ENCODE assay signal across 9 mouse cellular contexts in the genomic region with DNA sequence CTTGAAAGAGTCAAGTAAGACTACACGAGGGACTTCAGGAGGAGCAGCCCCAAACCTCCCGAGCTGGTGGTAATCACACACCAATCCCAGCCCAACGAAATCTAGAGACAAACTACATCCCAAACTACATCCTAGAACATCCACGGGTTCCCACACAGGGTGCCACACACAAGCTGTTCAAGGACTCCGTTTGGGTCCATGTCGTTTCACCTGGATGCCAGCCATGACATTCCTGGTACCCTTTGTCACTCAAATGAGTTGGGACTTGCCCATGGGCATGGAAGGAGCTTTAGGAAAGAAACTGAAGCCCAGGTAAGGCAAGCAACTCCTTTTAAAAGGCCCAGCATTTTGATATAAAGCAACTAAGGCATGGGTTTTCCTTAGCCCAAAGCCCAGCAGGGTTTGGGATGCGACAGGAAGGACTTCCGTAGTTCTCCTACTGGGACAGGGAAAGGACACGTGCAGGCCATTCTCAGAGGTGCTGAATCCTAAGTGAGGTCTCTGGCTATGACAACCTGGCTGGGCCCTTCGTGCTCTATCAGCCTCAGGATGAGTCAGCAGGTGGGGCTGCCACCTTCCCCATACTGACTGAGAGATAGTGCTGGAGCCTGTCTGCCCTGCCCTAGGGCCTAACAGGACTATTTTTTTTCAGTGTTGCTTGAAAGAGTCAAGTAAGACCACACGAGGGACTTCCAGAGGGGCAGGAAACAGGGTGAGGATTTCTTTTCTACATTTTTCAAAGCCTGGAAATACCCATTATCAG. TPM values are rescaled to one million over a fixed set of nuclear protein-coding genes. Genes with fewer than 3 reads are reported as not detected.
DNase-seq lines count a peak whose midpoint lies in the region; ATAC-seq and TF ChIP-seq lines count a peak whose summit lies in the region.
"Had no signal": no experiment of that assay in that cellular context is flagged by ENCODE, and none has a peak within 500 bp of the region (broad histone marks: within the 10 kb centered on the region; RNA-seq: fewer than 3 reads in every experiment).

No protein-coding gene starts in this region.

- no peak for TF ChIP-seq CTCF in gastrocnemius, adult 2 months (IDR thresholded peaks at IDR 0.05)
- TF ChIP-seq CTCF in kidney, adult 2 months (conservative IDR thresholded peaks at IDR 0.05; ENCODE audit: insufficient read depth, insufficient read length, low read depth, low read length) = no peak

- H3K27me3 ChIP-seq in embryonic facial prominence, embryonic 10.5 days (replicated peaks; ENCODE audit: low read depth, poor library complexity, severe bottlenecking) = peaks cover 59% of the 10 kb centered on the region
- no peaks in the 10 kb centered on the region for H3K27me3 ChIP-seq in kidney, adult 2 months (replicated peaks; ENCODE audit: control insufficient read depth, insufficient read depth, low read length)
- peaks cover 29% of the 10 kb centered on the region for H3K27me3 ChIP-seq in hindbrain, embryonic 14.5 days (ENCODE audit: control insufficient read depth, insufficient read depth, low read length)

- H3K9me3 ChIP-seq in embryonic facial prominence, embryonic 10.5 days = no peaks in the 10 kb centered on the region
- no peaks in the 10 kb centered on the region for H3K9me3 ChIP-seq in hindbrain, embryonic 14.5 days (ENCODE audit: control insufficient read depth, low read length)

- no peak overlapping the region for H3K4me2 ChIP-seq in hindbrain, embryonic 14.5 days (replicated peaks)

- no peak for TF ChIP-seq POLR2A in kidney, adult 2 months (IDR thresholded peaks at IDR 0.05; ENCODE audit: low read depth, low read length)

- no peaks in the 10 kb centered on the region for H3K36me3 ChIP-seq in embryonic facial prominence, embryonic 10.5 days (replicated peaks)
- no peaks in the 10 kb centered on the region for H3K36me3 ChIP-seq in kidney, adult 2 months (ENCODE audit: control insufficient read depth, insufficient read depth, low read length)
- H3K36me3 ChIP-seq in hindbrain, embryonic 14.5 days (replicated peaks; ENCODE audit: control insufficient read depth, insufficient read depth) = no peaks in the 10 kb centered on the region

- intact Hi-C loops in gastrocnemius, adult 2 months (cut with DNase I) = no loop called here

- DNase-seq in gastrocnemius, adult 2 months = no peak
- no peak for DNase-seq in gastrocnemius, postnatal 10 days
- no peak for DNase-seq in embryonic facial prominence, embryonic 10.5 days (ENCODE audit: low spot score)
- peak; percentile 57 for DNase-seq in kidney, adult 2 months
- no peak for DNase-seq in hindbrain, embryonic 14.5 days (ENCODE audit: low spot score)
- DNase-seq in right cerebral cortex, postnatal 10 days (ENCODE audit: low spot score in 2 of 2) = no peak
- DNase-seq in frontal cortex, postnatal 36 days (ENCODE audit: low spot score in 2 of 2) = no peak

- peak overlapping the region; percentile 74 for H3K4me3 ChIP-seq in gastrocnemius, adult 2 months
- H3K4me3 ChIP-seq in embryonic facial prominence, embryonic 10.5 days = peak overlapping the region; percentile 48; the same call in 1 of the 2 replicates
- H3K4me3 ChIP-seq in kidney, adult 2 months (ENCODE audit: insufficient read depth, low read depth, low read length) = peak overlapping the region; percentile 71
- H3K4me3 ChIP-seq in hindbrain, embryonic 14.5 days (replicated peaks; ENCODE audit: low read length) = no peak overlapping the region

- no peak overlapping the region for H3K9ac ChIP-seq in hindbrain, embryonic 14.5 days

- H3K27ac ChIP-seq in gastrocnemius, adult 2 months = peak overlapping the region; percentile 88
- H3K27ac ChIP-seq in embryonic facial prominence, embryonic 10.5 days (replicated peaks) = peak overlapping the region; percentile 78; the same call in 1 of the 2 replicates
- H3K27ac ChIP-seq in kidney, adult 2 months (ENCODE audit: insufficient read depth, low read depth, low read length) = peak overlapping the region; percentile 92
- no peak overlapping the region for H3K27ac ChIP-seq in hindbrain, embryonic 14.5 days

- 70% methylated on average over 11 of the region's 11 CpGs for WGBS in embryonic facial prominence, embryonic 10.5 days
- 49% methylated on average over 11 of the region's 11 CpGs for WGBS in kidney, adult 2 months
- WGBS in hindbrain, embryonic 14.5 days = 75% methylated on average over 11 of the region's 11 CpGs

- peak; percentile 47 for ATAC-seq in megakaryocyte, adult 5-6 weeks (ENCODE audit: poor library complexity, severe bottlenecking)
- ATAC-seq in hindbrain, embryonic 14.5 days (ENCODE audit: low FRiP score) = no peak

- peaks cover 83% of the 10 kb centered on the region for H3K4me1 ChIP-seq in embryonic facial prominence, embryonic 10.5 days
- H3K4me1 ChIP-seq in kidney, adult 2 months (ENCODE audit: control insufficient read depth, insufficient read depth, low read length) = peaks cover 57% of the 10 kb centered on the region
- H3K4me1 ChIP-seq in hindbrain, embryonic 14.5 days (replicated peaks; ENCODE audit: control insufficient read depth, insufficient read depth, low read length) = peaks cover 12% of the 10 kb centered on the region

RNA-seq across cellular contexts. Expression of gene Tinagl1, which starts 1.7 kb away (rescaled TPM):
- 10 to 100 TPM; 18.7 to 45.2 TPM for total RNA-seq in gastrocnemius, adult 2 months (2021)
- total RNA-seq in gastrocnemius, postnatal 10 days (2021) = 10 to 100 TPM; 27.7 to 33.1 TPM
- polyA plus RNA-seq in embryonic facial prominence, embryonic 10.5 days (2016; fragmentation: Nextera tagmentation; extraction: Ambion mirVana) = 10.7 and 12.3 TPM in 2 replicates
- 118 and 133 TPM in 2 replicates for polyA plus RNA-seq in kidney, adult 2 months (2012; rRNA removed)
- total RNA-seq in megakaryocyte, adult 5-6 weeks (2015) = 11.4 and 12.3 TPM in 2 replicates
- total RNA-seq in megakaryocyte, adult 5-6 weeks (2017) = 8.3 and 13.7 TPM in 2 replicates
- 6.6 and 8.5 TPM in 2 replicates for polyA plus RNA-seq in hindbrain, embryonic 14.5 days (2014; fragmentation: Nextera tagmentation; extraction: Ambion mirVana)

RNA-seq across cellular contexts. Expression of gene Hcrtr1, which starts 34.1 kb away (rescaled TPM):
- total RNA-seq in gastrocnemius, adult 2 months (2021) = not detected
- total RNA-seq in gastrocnemius, postnatal 10 days (2021) = not detected
- 0.21 and 0.41 TPM in 2 replicates for polyA plus RNA-seq in embryonic facial prominence, embryonic 10.5 days (2016; fragmentation: Nextera tagmentation; extraction: Ambion mirVana)
- 0.54 and 0.56 TPM in 2 replicates for polyA plus RNA-seq in kidney, adult 2 months (2012; rRNA removed)
- not detected in 2 replicates for total RNA-seq in megakaryocyte, adult 5-6 weeks (2015)
- total RNA-seq in megakaryocyte, adult 5-6 weeks (2017) = not detected in 2 replicates
- polyA plus RNA-seq in hindbrain, embryonic 14.5 days (2014; fragmentation: Nextera tagmentation; extraction: Ambion mirVana) = 1.7 and 2.3 TPM in 2 replicates

RNA-seq across cellular contexts. Expression of gene Gm853, which starts 49.0 kb away (rescaled TPM):
- not detected for total RNA-seq in gastrocnemius, adult 2 months (2021)
- total RNA-seq in gastrocnemius, postnatal 10 days (2021) = not detected
- polyA plus RNA-seq in embryonic facial prominence, embryonic 10.5 days (2016; fragmentation: Nextera tagmentation; extraction: Ambion mirVana) = not detected in 2 replicates
- polyA plus RNA-seq in kidney, adult 2 months (2012; rRNA removed) = 64.7 and 89.1 TPM in 2 replicates
- not detected in 2 replicates for total RNA-seq in megakaryocyte, adult 5-6 weeks (2015)
- total RNA-seq in megakaryocyte, adult 5-6 weeks (2017) = not detected in 2 replicates
- 0.86 and 2.4 TPM in 2 replicates for polyA plus RNA-seq in hindbrain, embryonic 14.5 days (2014; fragmentation: Nextera tagmentation; extraction: Ambion mirVana)
- polyA plus RNA-seq: testis, adult 2 months had no signal
